Mouse (Mus musculus) MEL (cell line): ENCODE measurements at regions not wholly inside any gene's neighbourhood (a gene's known extent, or its start where the extent isn't known, plus 50 kb on each side); places are given as distances from the start of the nearest gene placed in this dataset.

ENCODE experiments used
- CTCF ChIP-seq, 3 experiments: IDR thresholded peaks in 2 of 3; conservative IDR thresholded peaks in 1 of 3; 2 replicates each; pipeline ENCODE4 v1.5.1; 2011 to 2012; ENCODE audit warnings: low read length in 3 of 3, low read depth in 2 of 3, mild to moderate bottlenecking in 2 of 3, improper control_type of control experiment in 1 of 3, inconsistent platforms in 1 of 3, mixed read lengths in 1 of 3, moderate library complexity in 1 of 3; ENCODE audit not compliant: control insufficient read depth in 1 of 3, insufficient read depth in 1 of 3, poor library complexity in 1 of 3, severe bottlenecking in 1 of 3
- E2F4 ChIP-seq: IDR thresholded peaks from 2 replicates; pipeline ENCODE4 v1.6.1; 2011; ENCODE audit warnings: low read depth, low read length, improper control_type of control experiment, borderline replicate concordance
- ELF1 ChIP-seq: IDR thresholded peaks from 2 replicates; pipeline ENCODE4 v1.6.1; 2014; ENCODE audit warnings: low read depth, mild to moderate bottlenecking, inconsistent platforms, low read length, improper control_type of control experiment, moderate library complexity
- GATA1 ChIP-seq: IDR thresholded peaks from 2 replicates; pipeline ENCODE4 v1.6.1; 2011; ENCODE audit warnings: low read depth, low read length, improper control_type of control experiment
- HCFC1 ChIP-seq: IDR thresholded peaks from 2 replicates; pipeline ENCODE4 v1.6.1; 2012; ENCODE audit warnings: low read depth, mild to moderate bottlenecking, inconsistent platforms, low read length, improper control_type of control experiment, moderate library complexity
- KAT2A ChIP-seq: conservative IDR thresholded peaks from 2 replicates; pipeline ENCODE4 v1.6.1; 2012; ENCODE audit warnings: low read depth, low read length, improper control_type of control experiment, inconsistent platforms
- MAFK ChIP-seq: IDR thresholded peaks from 2 replicates; pipeline ENCODE4 v1.6.1; 2011; ENCODE audit warnings: low read depth, mild to moderate bottlenecking, low read length, improper control_type of control experiment, borderline replicate concordance
- MAX ChIP-seq: IDR thresholded peaks from 2 replicates; pipeline ENCODE4 v1.6.1; 2011; ENCODE audit warnings: low read length, improper control_type of control experiment
- MXI1 ChIP-seq: IDR thresholded peaks from 2 replicates; pipeline ENCODE4 v1.6.1; 2011; ENCODE audit warnings: mild to moderate bottlenecking, low read depth, low read length, improper control_type of control experiment
- POLR2A ChIP-seq, 2 experiments: IDR thresholded peaks; 2 replicates each; pipeline ENCODE4 v1.6.1; 2011 to 2012; ENCODE audit warnings: low read length in 2 of 2, mild to moderate bottlenecking in 2 of 2, control low read depth in 1 of 2, improper control_type of control experiment in 1 of 2, low read depth in 1 of 2, moderate library complexity in 1 of 2; ENCODE audit not compliant: control insufficient read depth in 1 of 2, insufficient read depth in 1 of 2, poor library complexity in 1 of 2
- POLR2AphosphoS2 ChIP-seq: IDR thresholded peaks from 2 replicates; pipeline ENCODE4 v1.6.1; 2011; ENCODE audit warnings: low read length, improper control_type of control experiment
- SIN3A ChIP-seq: IDR thresholded peaks from 2 replicates; pipeline ENCODE4 v1.6.1; 2012; ENCODE audit warnings: low read length, improper control_type of control experiment, inconsistent platforms

DNA sequence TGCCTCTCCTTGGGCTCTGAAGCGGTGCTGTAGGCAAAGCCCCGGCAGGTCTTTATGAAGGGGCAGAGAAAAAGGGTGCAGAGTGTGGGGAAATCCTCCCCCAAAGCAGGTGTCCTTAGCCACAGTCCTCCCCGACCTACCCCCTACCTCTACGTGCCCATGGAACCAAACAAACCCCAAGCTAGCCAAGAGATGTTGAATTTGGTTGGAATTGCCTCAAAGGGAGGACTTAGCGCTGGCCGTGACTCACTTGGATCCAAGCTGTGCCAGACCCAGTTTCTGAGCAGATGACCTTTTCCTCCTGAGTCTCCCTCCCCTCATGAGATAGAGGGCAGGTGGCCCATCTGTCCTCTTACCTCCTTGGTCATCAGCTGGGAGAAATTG, 74.9 kb downstream of the E030025P04Rik start:
- TF ChIP-seq MAFK = no peak
- no peak for TF ChIP-seq KAT2A
- no peak for TF ChIP-seq E2F4
- no peak for TF ChIP-seq POLR2A (IDR thresholded peaks at IDR 0.05; ENCODE audit: control insufficient read depth in 1 of 2, insufficient read depth in 1 of 2, low read depth in 1 of 2, low read length in 2 of 2, poor library complexity in 1 of 2)
- no peak for TF ChIP-seq MAX
- TF ChIP-seq GATA1 = no peak
- no peak for TF ChIP-seq POLR2AphosphoS2
- no peak for TF ChIP-seq SIN3A
- TF ChIP-seq ELF1 = no peak
- no peak for TF ChIP-seq CTCF (IDR thresholded peaks at IDR 0.05 in 2 of 3, conservative IDR thresholded peaks at IDR 0.05 in 1 of 3; ENCODE audit: control insufficient read depth in 1 of 3, insufficient read depth in 1 of 3, low read depth in 2 of 3, low read length in 3 of 3, poor library complexity in 1 of 3, severe bottlenecking in 1 of 3)
- no peak for TF ChIP-seq MXI1
- no peak for TF ChIP-seq HCFC1
